Mouse (Mus musculus) limb, embryonic 15.5 days (tissue): ENCODE measurements around the gene Frrs1l. TPM values are rescaled to one million over a fixed set of nuclear protein-coding genes. Genes with fewer than 3 reads are reported as not detected.

Source experiments
- ATAC-seq: fragments of 200-750 bp; cut with Nextera tagmentation; 2 replicates; pipeline ENCODE4 v1.8.0; 2017; ENCODE audit warnings: low read depth, moderate TSS enrichment; ENCODE audit not compliant: insufficient number of reproducible peaks, low FRiP score, low TSS enrichment
- H3K27ac ChIP-seq: fragments of 300-500 bp; sonication (generic); 2 replicates; pipeline ENCODE4 v1.5.1; 2015; ENCODE audit warnings: moderate library complexity, mild to moderate bottlenecking, inconsistent platforms
- H3K27me3 ChIP-seq: fragments of 300-500 bp; sonication (generic); 2 replicates; pipeline ENCODE4 v1.6.1; 2015; ENCODE audit warnings: inconsistent platforms
- H3K36me3 ChIP-seq: fragments of 300-500 bp; sonication (generic); 2 replicates; pipeline ENCODE4 v1.6.1; 2015; ENCODE audit warnings: inconsistent platforms
- H3K4me1 ChIP-seq: fragments of 300-500 bp; sonication (generic); 2 replicates; pipeline ENCODE4 v1.6.1; 2015; ENCODE audit warnings: inconsistent platforms
- H3K4me2 ChIP-seq: fragments of 300-500 bp; sonication (generic); 2 replicates; pipeline ENCODE4 v1.6.1; 2015; ENCODE audit warnings: mild to moderate bottlenecking, inconsistent platforms
- H3K4me3 ChIP-seq: fragments of 300-500 bp; sonication (generic); 2 replicates; pipeline ENCODE4 v1.5.1; 2015; ENCODE audit warnings: mild to moderate bottlenecking, inconsistent platforms
- H3K9ac ChIP-seq: fragments of 300-500 bp; sonication (generic); 2 replicates; pipeline ENCODE4 v1.6.1; 2015; ENCODE audit warnings: inconsistent platforms
- H3K9me3 ChIP-seq: fragments of 300-500 bp; sonication (generic); 2 replicates; pipeline ENCODE4 v1.6.1; 2016; ENCODE audit warnings: inconsistent platforms
- WGBS: fragments of 180-500 bp; shearing (Covaris S2); methylation state at CpG from one replicate; pipeline ENCODE4 v1.1.7; 2015; 5-methylcytosine and 5-hydroxymethylcytosine counted together
- polyA plus RNA-seq: library from polyadenylated mRNA; unstranded; fragments of >200 nt; fragmentation: Nextera tagmentation; extraction: Ambion mirVana; gene quantifications from 2 replicates; pipeline ENCODE4 v1.2.1, GENCODE M21; 2015

Gene Frrs1l
- polyA plus RNA-seq, 1 experiment from 2014 or later, result 2.5 TPM

DNA sequence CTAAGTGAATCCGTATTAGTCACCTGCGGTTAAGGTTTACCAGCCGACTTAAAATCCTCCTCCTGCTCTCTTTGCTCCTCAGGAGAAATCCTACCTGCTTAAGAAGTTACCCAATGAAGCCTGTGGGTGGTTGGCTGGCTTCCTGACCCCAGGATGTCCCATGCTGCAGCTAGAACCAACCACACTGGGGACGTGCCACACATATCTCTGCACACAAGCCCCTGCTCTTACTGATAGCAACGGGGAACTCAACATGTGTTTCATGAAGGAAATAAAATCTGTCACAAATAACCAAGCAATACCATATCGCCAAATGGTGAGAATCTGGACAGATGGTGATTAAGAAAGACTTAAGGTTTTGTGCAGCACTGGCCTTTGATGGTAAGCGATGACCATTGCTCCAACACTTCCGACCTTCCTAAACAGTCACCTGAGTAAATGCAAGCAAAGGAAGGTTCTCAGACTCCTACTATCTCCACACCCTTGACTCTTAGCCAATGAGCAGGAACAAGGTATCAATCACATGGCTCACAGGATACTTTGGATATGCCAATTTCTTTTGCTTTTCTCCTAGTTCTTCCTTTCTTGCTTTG lies 21.4 kb upstream of the Frrs1l start:
- no peak for ATAC-seq
- H3K4me3 ChIP-seq, result no peak overlapping the region
- H3K27ac ChIP-seq, result no peak overlapping the region
- no peak overlapping the region for H3K9ac ChIP-seq
- H3K4me2 ChIP-seq, result no peak overlapping the region
- no peaks in the 10 kb centered on the region for H3K9me3 ChIP-seq
- no peaks in the 10 kb centered on the region for H3K4me1 ChIP-seq
- no peaks in the 10 kb centered on the region for H3K36me3 ChIP-seq
- H3K27me3 ChIP-seq, result no peaks in the 10 kb centered on the region
- 66% methylated on average over 8 of the region's 8 CpGs for WGBS

DNA sequence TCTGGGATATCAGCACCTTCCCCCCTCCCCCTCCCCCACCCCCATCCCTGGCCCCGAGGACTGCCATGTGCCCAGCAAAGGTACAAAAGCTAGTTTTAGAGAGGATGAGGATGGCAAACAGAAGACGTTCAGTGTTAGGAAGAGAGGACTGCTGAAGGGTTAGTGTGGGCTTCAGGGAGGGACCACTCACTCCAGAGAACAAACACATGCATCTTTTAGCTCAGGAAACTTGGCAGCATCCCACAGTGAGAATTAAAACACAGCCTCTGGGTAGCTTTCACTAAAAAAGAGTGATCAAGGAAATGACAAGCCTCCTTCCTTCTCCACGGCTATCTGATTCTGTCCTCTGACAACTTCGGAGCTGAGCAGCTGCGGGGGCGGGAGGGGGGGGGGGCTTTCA lies 20.7 kb upstream of the Frrs1l start:
- H3K4me2 ChIP-seq, result no peak overlapping the region
- no peaks in the 10 kb centered on the region for H3K36me3 ChIP-seq
- no peak overlapping the region for H3K4me3 ChIP-seq
- no peak overlapping the region for H3K27ac ChIP-seq
- no peaks in the 10 kb centered on the region for H3K4me1 ChIP-seq
- H3K9me3 ChIP-seq, result no peaks in the 10 kb centered on the region
- 15% methylated on average over 6 of the region's 6 CpGs for WGBS
- no peak for ATAC-seq
- no peaks in the 10 kb centered on the region for H3K27me3 ChIP-seq
- no peak overlapping the region for H3K9ac ChIP-seq

DNA sequence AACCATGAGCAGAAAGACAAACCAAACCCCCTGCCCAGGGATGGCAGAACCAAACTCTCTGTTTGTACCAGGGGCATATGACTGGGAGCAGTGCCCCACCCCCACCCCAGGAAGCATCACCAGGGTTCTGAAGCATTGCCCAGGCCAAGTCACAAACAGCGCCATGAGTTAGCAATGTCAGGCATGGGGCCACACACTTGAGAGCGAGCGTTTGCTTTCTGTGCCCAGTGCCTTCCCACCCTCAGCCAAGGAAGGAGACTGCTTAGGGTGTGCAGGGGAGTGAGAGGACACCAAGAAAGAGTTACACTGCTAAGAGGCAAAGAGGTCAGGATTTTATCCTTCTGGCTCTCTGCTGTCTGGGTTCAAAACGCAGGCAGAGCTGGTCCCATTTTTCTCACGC lies 20.2 kb upstream of the Frrs1l start:
- no peak overlapping the region for H3K4me3 ChIP-seq
- ATAC-seq, result no peak
- no peak overlapping the region for H3K4me2 ChIP-seq
- H3K9ac ChIP-seq, result no peak overlapping the region
- H3K27me3 ChIP-seq, result no peaks in the 10 kb centered on the region
- 56% methylated on average over 5 of the region's 5 CpGs for WGBS
- H3K36me3 ChIP-seq, result no peaks in the 10 kb centered on the region
- H3K27ac ChIP-seq, result no peak overlapping the region
- H3K9me3 ChIP-seq, result no peaks in the 10 kb centered on the region
- 0 out of 2 replicates have a peak, but pooled peaks cover under 1% of the 10 kb centered on the region for H3K4me1 ChIP-seq

DNA sequence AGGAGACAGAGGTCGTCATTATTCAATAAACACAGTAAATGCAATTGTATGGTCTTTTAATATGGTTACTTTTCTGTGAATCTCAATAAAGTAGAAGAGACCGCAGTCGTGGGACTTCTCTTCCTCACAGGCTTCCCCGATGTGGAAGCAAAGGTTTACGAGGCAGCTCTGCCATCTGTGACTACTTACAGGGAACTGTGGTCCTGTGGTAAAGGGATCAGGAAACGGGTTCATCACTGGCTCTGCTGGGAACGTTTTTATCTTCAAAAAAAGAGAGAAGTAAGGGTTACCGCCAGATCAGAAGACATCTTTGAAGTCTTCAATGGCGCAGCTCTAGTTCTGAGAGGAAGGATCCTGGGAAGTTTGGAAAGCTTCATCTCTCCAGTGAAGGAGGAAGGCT lies 17.5 kb upstream of the Frrs1l start:
- no peak for ATAC-seq
- H3K4me3 ChIP-seq, result no peak overlapping the region
- WGBS, result 40% methylated on average over 9 of the region's 9 CpGs

DNA sequence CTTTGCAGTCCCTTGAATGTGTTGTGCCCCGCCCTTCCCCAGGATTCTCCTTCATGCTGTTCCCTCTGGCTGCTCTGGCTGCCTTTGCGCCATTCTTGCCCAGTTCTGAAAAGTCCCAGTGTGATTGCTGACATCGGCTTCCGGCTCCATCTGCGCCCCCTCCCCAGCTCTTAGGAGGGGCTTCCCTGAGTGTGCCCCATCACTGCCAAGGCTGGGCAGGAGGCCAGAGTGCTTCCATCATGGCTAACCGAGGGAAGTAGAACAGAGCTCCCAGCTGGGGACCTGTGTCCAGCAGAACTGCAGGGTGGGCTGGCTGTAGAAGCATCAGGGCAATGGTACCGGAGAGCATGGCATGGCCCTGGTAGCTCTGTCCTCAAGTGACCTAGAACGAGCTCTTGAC lies 14.8 kb upstream of the Frrs1l start:
- Histone ChIP-seq H3K9ac (no peak overlapping the region), H3K27ac (no peak overlapping the region), H3K27me3 (no peaks in the 10 kb centered on the region), H3K9me3 (no peaks in the 10 kb centered on the region), H3K4me2 (no peak overlapping the region), H3K36me3 (no peaks in the 10 kb centered on the region), H3K4me3 (no peak overlapping the region), H3K4me1 (peaks cover 15% of the 10 kb centered on the region)
- ATAC-seq, result no peak
- WGBS, result 71% methylated on average over 8 of the region's 8 CpGs

More for the DNA sequence above, 17.5 kb upstream of the Frrs1l start:
- Histone ChIP-seq H3K9me3 (no peaks in the 10 kb centered on the region), H3K4me1 (peaks cover 15% of the 10 kb centered on the region), H3K27ac (no peak overlapping the region), H3K9ac (no peak overlapping the region), H3K36me3 (no peaks in the 10 kb centered on the region), H3K4me2 (no peak overlapping the region), H3K27me3 (no peaks in the 10 kb centered on the region)

DNA sequence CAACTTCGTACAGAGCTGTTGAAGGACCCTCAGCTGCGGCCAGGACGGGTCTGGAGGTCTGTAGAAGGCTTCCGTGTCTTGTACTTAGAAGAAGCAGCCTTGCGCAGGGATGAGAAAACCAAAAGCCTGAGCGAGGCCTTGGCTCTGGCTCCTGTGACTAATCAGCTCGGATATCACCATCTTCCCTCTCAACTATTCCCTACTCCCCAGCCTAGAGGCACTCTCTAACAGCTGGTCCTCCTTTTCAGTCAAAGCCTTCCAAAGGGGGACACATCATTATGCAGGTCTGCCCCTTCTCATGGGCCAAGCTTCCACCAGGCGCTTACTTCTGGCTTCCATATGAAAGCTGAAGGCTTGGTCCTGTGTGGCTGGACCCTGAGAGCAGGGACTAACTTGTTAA lies 13.7 kb upstream of the Frrs1l start:
- no peak overlapping the region for H3K4me3 ChIP-seq
- no peak overlapping the region for H3K4me2 ChIP-seq
- H3K9ac ChIP-seq, result no peak overlapping the region
- WGBS, result 72% methylated on average over 8 of the region's 8 CpGs
- H3K36me3 ChIP-seq, result no peaks in the 10 kb centered on the region
- H3K27ac ChIP-seq, result no peak overlapping the region
- ATAC-seq, result no peak
- H3K4me1 ChIP-seq, result peaks cover 15% of the 10 kb centered on the region
- H3K27me3 ChIP-seq, result no peaks in the 10 kb centered on the region
- H3K9me3 ChIP-seq, result no peaks in the 10 kb centered on the region

DNA sequence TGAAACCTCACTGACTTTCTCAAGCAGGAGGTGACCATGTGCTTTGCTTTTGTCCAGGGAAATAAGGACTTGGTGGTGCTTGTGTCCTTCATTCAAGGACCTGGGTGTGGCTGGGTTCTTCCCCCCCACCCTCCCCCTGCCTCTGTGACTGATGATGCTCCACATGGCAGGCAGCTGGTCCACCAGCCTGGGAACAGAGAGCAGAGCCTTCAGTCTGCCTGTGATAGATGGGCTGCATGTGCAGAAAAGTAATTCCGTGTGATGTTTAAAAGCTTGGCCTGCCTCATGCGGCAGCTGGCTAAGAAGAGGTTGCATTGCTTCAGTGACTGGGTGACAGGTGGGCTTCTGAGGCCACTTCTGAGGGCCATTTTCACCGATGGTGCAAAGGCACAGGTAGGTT lies 12.6 kb upstream of the Frrs1l start:
- H3K4me3 ChIP-seq, result no peak overlapping the region
- no peaks in the 10 kb centered on the region for H3K9me3 ChIP-seq
- H3K4me2 ChIP-seq, result no peak overlapping the region
- H3K27me3 ChIP-seq, result no peaks in the 10 kb centered on the region
- H3K4me1 ChIP-seq, result peaks cover 15% of the 10 kb centered on the region
- H3K27ac ChIP-seq, result no peak overlapping the region
- no peaks in the 10 kb centered on the region for H3K36me3 ChIP-seq
- WGBS, result 38% methylated on average over 3 of the region's 3 CpGs
- ATAC-seq, result no peak
- H3K9ac ChIP-seq, result no peak overlapping the region

DNA sequence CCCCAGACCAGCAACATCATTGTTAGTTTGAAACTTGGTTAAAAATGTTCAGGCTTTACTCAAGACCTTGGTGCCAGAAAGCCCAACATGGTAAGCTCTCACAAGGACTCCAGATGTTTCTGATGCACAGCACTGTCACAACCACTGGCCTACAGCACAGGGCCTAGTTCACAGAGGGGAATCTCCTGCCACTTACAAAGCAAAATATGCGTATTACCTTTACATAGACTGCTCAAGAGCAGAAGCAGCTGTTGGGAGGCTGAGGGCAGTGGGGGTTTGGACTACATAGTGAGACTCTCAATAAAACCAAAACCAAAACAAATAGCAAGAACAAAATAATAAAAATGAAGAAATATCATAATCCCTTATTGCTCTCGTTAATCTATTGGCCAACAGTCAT lies 11.2 kb upstream of the Frrs1l start:
- H3K9ac ChIP-seq, result no peak overlapping the region
- no peak overlapping the region for H3K27ac ChIP-seq
- no peaks in the 10 kb centered on the region for H3K36me3 ChIP-seq
- no peak for ATAC-seq
- H3K4me3 ChIP-seq, result no peak overlapping the region
- H3K9me3 ChIP-seq, result no peaks in the 10 kb centered on the region
- H3K27me3 ChIP-seq, result no peaks in the 10 kb centered on the region
- WGBS, result 87% methylated on average over 2 of the region's 2 CpGs
- H3K4me1 ChIP-seq, result peaks cover 15% of the 10 kb centered on the region
- no peak overlapping the region for H3K4me2 ChIP-seq

DNA sequence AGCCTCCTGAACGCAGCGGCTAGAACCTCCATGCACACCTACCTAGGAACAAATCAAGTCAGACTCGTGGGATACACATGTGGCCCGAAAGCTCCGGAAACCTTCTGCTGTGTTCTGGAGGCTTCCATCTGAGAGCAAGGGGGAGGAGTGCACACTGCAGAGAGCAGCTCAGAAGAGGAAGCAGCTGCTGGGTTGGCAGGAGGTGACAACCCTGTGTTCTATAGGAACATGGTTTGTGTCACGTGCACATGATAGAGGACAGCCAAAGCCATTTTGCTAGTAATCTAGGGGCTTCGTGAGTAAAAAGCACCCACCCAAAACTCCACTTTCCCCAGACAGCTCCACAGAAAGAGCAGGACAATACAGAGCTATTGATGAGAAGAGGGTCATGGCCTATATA lies 3.1 kb upstream of the Frrs1l start:
- peaks cover 32% of the 10 kb centered on the region for H3K27me3 ChIP-seq

DNA sequence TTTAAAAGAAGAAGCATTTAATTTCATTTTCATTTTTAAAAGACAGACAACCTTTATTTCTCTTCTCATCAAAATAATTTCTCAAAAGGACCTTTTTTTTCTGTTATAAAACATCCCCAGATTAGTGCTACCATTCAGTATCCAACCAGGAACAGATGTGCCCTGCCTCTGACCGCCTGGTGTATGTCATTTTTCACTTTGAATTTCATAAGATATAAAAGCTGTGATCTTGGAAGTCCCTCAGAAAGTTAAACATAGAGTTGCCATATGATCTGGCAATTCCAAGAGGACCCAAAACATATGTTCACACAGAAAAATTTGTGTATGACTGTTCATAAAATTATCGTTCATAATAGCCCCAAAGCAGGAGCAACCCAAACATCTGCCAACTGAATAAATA lies 1.8 kb upstream of the Frrs1l start:
- Histone ChIP-seq H3K27ac (no peak overlapping the region), H3K36me3 (no peaks in the 10 kb centered on the region), H3K9ac (no peak overlapping the region), H3K4me2 (no peak overlapping the region), H3K4me3 (no peak overlapping the region), H3K4me1 (peaks cover 9% of the 10 kb centered on the region), H3K27me3 (peaks cover 32% of the 10 kb centered on the region), H3K9me3 (no peaks in the 10 kb centered on the region)
- WGBS, result 59% methylated on average over 2 of the region's 2 CpGs
- no peak for ATAC-seq

More for the DNA sequence above, 3.1 kb upstream of the Frrs1l start:
- WGBS, result 73% methylated on average over 7 of the region's 7 CpGs
- no peaks in the 10 kb centered on the region for H3K36me3 ChIP-seq
- no peak overlapping the region for H3K27ac ChIP-seq
- no peak overlapping the region for H3K4me3 ChIP-seq
- no peak for ATAC-seq
- no peaks in the 10 kb centered on the region for H3K9me3 ChIP-seq
- H3K9ac ChIP-seq, result no peak overlapping the region
- H3K4me2 ChIP-seq, result no peak overlapping the region
- peaks cover 9% of the 10 kb centered on the region for H3K4me1 ChIP-seq

DNA sequence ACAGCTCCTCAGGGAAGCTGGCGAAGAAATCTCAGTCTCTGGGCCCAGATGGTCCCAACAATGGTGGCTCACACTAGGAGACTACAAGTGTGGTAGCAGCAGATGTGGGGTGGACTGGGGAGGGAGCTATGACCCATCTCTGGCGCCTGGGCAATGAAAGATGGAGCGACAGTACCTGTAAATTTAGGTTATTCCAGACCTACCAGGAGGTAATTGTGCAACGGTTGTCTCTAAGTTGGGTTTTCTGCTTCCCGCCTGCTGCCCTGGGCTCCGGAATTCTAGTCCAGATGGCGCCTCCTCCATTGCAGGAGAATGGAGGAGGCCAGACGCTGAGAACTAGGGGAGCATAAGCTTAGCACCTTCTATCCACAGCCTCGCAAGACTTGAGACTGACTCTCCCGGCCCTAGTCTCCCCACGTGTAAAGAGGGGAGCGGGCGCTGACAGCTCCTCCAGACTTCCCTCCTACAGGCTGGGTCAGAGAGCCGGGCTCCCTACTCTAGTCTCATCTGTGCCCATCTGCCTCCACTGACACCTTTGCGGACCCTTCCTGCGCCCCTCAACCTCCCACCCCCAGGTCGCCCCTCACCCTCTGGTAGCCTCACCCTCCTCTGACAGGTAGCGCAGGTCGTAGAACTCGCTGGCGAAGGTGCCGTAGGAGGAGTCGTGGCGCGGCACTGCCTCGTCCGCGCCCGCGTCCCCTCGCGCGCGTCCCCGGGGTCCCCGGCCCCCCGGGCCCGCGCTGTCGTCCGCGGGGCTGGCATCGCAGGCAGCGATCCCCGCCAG lies 568 bp downstream of the Frrs1l start:
- peaks cover 9% of the 10 kb centered on the region for H3K4me1 ChIP-seq
- no peak for ATAC-seq
- H3K36me3 ChIP-seq, result no peaks in the 10 kb centered on the region
- H3K4me3 ChIP-seq, result peak overlapping the region; percentile 63
- no peaks in the 10 kb centered on the region for H3K9me3 ChIP-seq
- peak overlapping the region; percentile 48 for H3K9ac ChIP-seq
- H3K27ac ChIP-seq, result no peak overlapping the region
- WGBS, result 4% methylated on average over 36 of the region's 45 CpGs
- peak overlapping the region; percentile 97 for H3K4me2 ChIP-seq
- peaks cover 32% of the 10 kb centered on the region for H3K27me3 ChIP-seq

DNA sequence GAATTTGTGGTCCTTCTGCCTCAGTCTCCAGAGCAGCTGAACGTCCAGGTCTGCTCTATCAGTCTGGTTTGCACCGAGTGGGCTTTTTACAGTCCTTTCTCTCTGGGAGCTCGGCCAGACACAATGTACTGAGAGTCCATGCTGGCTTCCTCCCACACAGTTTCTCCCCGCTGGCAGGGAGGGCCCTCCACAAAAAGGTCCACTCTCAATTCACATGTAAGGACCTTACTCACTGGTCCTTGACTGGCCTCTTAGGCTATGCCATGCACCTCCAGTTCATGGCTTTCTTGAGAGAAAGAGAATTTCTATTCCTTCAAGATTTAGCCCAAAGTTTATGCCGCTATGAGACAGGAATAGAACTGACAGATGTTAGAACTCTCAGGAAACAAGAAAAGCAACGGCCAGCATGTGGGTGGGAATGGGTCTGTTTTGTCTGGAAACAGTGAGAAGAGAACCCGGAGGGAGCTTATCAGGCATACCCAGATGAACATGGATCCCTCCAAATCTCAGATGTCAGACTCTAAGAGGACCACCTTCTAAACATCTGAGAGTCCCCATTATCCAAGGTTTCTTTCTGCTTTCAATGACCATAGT lies 24.5 kb downstream of the Frrs1l start:
- no peaks in the 10 kb centered on the region for H3K4me1 ChIP-seq
- no peaks in the 10 kb centered on the region for H3K9me3 ChIP-seq
- H3K27me3 ChIP-seq, result no peaks in the 10 kb centered on the region
- 68% methylated on average over 7 of the region's 7 CpGs for WGBS
- H3K27ac ChIP-seq, result no peak overlapping the region
- H3K36me3 ChIP-seq, result no peaks in the 10 kb centered on the region
- no peak overlapping the region for H3K4me3 ChIP-seq
- no peak overlapping the region for H3K9ac ChIP-seq
- H3K4me2 ChIP-seq, result no peak overlapping the region
- no peak for ATAC-seq
